Mouse (Mus musculus) erythroblast, embryonic 14.5 days (primary cell): ENCODE data around the gene Nptx1. TPM values are rescaled to one million over a fixed set of nuclear protein-coding genes. Genes with fewer than 3 reads are reported as not detected.

Experiments
- H3K27me3 ChIP-seq: 2 replicates; pipeline ENCODE4 v1.6.1; 2012; ENCODE audit warnings: inconsistent platforms; ENCODE audit not compliant: control insufficient read depth
- H3K36me3 ChIP-seq: 2 replicates; pipeline ENCODE4 v1.6.1; 2012; ENCODE audit warnings: mild to moderate bottlenecking, inconsistent platforms; ENCODE audit not compliant: control insufficient read depth
- H3K4me1 ChIP-seq: 2 replicates; pipeline ENCODE4 v1.6.1; 2012; ENCODE audit warnings: inconsistent platforms; ENCODE audit not compliant: control insufficient read depth
- H3K4me3 ChIP-seq: replicated peaks from 2 replicates; pipeline ENCODE3; 2012; ENCODE audit warnings: moderate library complexity, mild to moderate bottlenecking, inconsistent platforms
- H3K9me3 ChIP-seq: 2 replicates; pipeline ENCODE4 v1.6.1; 2012; ENCODE audit warnings: low read length, inconsistent platforms, mixed read lengths; ENCODE audit not compliant: control insufficient read depth
- GATA1 ChIP-seq: IDR thresholded peaks from 2 replicates; pipeline ENCODE4 v1.6.1; 2012; ENCODE audit warnings: low read length, inconsistent platforms, mixed read lengths
- TAL1 ChIP-seq: IDR thresholded peaks from 3 replicates; pipeline ENCODE4 v1.6.1; 2012; ENCODE audit warnings: low read length, inconsistent platforms, mixed read lengths
- polyA plus RNA-seq: library from polyadenylated mRNA; stranded (reverse); fragments of >175 nt; gene quantifications from 2 replicates; pipeline ENCODE4 v1.2.3, GENCODE M21; 2012

The Nptx1 gene
- polyA plus RNA-seq, 1 experiment, result not detected

- TF ChIP-seq TAL1 (no peak), GATA1 (no peak)
- H3K4me3 ChIP-seq, result no peak overlapping the region
- no peaks in the 10 kb centered on the region for H3K36me3 ChIP-seq
- peaks cover 5% of the 10 kb centered on the region; the same call in 1 of the 2 replicates for H3K9me3 ChIP-seq
- no peaks in the 10 kb centered on the region for H3K4me1 ChIP-seq
- H3K27me3 ChIP-seq, result peaks cover 49% of the 10 kb centered on the region
Observed at GRCm38 (mm10) chr11:119552902-119553802, 5.6 kb upstream of the Nptx1 start.

DNA sequence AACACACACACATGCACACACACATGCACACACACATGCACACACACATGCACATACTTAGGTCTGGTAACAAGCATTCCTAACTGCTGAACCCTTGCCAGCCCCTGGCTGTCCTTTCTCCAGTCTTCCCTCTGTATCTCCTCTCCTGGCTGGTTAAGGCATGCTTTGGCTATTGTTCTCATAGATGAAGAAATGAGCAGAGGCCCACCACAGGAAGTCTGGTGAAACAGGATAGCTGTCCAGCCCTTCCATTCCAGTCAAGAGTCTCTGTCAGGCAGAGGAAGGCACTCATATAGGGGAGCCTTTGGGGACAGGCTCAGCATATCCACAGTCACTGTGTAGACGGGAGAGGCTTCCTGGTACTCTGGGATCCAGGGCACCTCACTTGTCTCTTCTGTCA is 4.7 kb upstream of the Nptx1 start:
- Histone ChIP-seq H3K9me3 (peaks cover 8% of the 10 kb centered on the region; the same call in 1 of the 2 replicates), H3K27me3 (peaks cover 56% of the 10 kb centered on the region), H3K4me1 (no peaks in the 10 kb centered on the region; the same call in 1 of the 2 replicates), H3K36me3 (no peaks in the 10 kb centered on the region), H3K4me3 (no peak overlapping the region)
- TF ChIP-seq TAL1, result no peak
- TF ChIP-seq GATA1, result no peak

DNA sequence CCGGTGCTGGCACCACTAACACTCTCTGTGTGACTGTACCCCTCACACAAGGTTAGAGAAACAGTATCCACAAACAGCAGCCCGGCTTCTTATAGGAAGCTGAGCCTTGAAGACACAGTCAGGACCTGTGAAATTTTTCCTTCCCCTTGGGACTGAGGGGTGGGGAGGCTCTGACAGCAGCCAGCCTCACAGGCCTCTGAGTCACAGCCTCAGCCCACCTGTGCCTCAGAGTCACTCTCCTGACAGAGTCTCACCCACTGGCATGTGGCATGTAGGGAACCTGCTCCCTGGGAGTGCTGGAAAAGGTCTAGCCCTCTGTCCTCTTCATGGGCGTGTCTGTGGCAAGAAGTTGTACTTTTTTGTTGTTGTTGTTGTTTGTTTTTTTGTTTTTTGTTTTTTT is 3.9 kb upstream of the Nptx1 start:
- TF ChIP-seq TAL1 (no peak), GATA1 (no peak)
- H3K4me3 ChIP-seq, result no peak overlapping the region
- peaks cover 60% of the 10 kb centered on the region for H3K27me3 ChIP-seq
- H3K9me3 ChIP-seq, result peaks cover 10% of the 10 kb centered on the region; the same call in 1 of the 2 replicates
- no peaks in the 10 kb centered on the region; the same call in 1 of the 2 replicates for H3K4me1 ChIP-seq
- no peaks in the 10 kb centered on the region for H3K36me3 ChIP-seq

DNA sequence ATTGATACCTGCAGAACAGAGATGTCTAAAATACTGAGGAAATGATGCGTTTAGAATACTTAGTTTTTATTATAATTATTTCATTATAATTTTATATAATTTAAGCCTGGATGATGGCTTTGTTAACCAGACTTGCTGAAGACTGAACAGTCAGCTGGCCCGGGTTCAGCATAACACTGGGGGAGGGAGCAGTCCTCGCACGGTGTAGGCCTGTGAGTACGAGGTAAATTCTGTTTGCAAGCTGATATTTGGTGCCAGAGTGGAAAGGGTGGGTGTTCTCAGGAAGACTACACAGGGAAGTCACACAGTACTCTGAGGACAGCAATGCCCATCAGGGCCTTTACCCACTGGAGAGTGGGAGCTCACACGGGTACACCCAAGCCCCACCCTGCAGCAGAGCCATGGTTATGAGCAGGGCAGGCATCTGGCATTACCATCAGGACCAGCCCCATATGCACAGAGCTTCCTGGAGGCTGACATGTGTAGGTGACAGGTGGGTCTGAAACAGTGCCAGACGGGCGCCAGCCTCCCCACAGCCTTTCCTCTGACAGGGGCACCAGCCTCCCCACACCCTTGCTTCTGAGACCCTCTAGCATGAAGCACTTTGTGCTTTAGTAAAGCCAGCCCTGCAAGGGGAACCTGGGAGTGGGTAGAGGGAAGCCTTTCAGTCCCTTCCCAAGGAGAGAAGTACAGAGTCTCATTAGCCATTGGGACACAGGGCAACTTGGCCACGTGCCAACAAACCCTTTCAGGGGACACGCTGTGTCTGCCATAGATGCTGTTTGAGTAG is 3.2 kb upstream of the Nptx1 start:
- Histone ChIP-seq H3K36me3 (no peaks in the 10 kb centered on the region), H3K27me3 (peaks cover 65% of the 10 kb centered on the region), H3K9me3 (peaks cover 10% of the 10 kb centered on the region; the same call in 1 of the 2 replicates), H3K4me3 (no peak overlapping the region), H3K4me1 (no peaks in the 10 kb centered on the region; the same call in 1 of the 2 replicates)
- TF ChIP-seq TAL1 (no peak), GATA1 (no peak)

DNA sequence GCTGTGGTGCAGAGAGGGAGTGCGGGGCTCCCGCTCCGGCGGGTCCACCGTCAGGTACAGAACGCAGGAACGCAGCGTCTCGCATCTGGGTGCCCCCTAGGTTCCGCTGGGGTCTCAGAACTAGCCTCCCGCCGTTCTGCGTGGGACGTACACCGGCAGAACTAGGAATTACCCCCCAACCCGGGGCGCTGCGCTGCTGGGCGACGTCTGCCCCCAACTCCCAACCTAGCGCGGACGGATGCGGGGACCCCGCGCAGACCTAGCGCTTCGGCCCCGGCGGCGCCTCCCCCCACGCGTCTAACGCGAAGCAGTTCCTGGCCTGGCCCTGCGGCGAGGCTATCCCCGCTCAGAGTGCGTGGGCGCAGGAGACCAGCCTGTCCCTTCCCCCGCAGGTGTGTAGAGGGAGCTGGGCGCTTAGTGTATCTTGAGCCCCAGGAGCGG is 1.8 kb upstream of the Nptx1 start:
- Histone ChIP-seq H3K9me3 (peaks cover 10% of the 10 kb centered on the region; the same call in 1 of the 2 replicates), H3K4me3 (no peak overlapping the region), H3K36me3 (no peaks in the 10 kb centered on the region), H3K4me1 (no peaks in the 10 kb centered on the region; the same call in 1 of the 2 replicates), H3K27me3 (peaks cover 78% of the 10 kb centered on the region)
- no peak for TF ChIP-seq GATA1

GRCm38 (mm10) chr11:119548741-119549370 is 1.3 kb upstream of the Nptx1 start:
- no peak overlapping the region for H3K4me3 ChIP-seq
- TF ChIP-seq GATA1 (no peak), TAL1 (no peak)

DNA sequence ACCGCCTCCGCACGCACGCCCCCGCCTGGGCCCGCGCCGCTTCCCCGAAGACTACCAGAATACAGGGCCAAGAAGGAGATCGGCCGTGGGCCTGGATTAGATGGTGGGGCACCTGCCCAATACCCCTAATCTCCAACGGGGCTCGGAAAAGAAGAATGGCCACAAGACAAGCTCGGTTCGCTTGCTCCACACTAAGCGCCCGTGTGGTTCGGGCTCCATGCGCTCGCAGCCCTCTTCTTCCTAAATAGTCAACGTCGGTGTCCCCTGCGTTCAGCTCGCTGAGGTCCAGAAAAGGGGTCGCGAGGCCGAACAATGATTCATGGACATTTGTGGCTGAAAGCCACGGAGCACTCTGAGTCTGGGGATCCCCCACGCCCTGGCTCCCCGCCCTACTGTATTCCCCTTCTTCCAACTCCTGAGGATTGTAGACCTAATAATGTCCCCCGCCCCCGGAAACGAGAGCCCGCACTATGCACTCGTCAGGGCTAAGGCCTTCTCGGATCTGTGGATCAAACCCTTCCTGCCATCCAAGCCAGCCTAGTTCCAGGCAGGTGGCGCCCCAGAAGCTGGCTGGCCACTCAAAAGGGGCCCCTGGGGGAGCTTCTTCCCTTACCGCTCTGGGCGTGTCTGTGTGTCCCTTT is 518 bp upstream of the Nptx1 start:
- Histone ChIP-seq H3K36me3 (no peaks in the 10 kb centered on the region), H3K27me3 (peaks cover 90% of the 10 kb centered on the region), H3K9me3 (peaks cover 10% of the 10 kb centered on the region; the same call in 1 of the 2 replicates), H3K4me1 (no peaks in the 10 kb centered on the region; the same call in 1 of the 2 replicates), H3K4me3 (no peak overlapping the region)
- no peak for TF ChIP-seq GATA1
- TF ChIP-seq TAL1, result no peak

More at GRCm38 (mm10) chr11:119548741-119549370, 1.3 kb upstream of the Nptx1 start:
- H3K4me1 ChIP-seq, result no peaks in the 10 kb centered on the region; the same call in 1 of the 2 replicates
- H3K36me3 ChIP-seq, result no peaks in the 10 kb centered on the region
- peaks cover 10% of the 10 kb centered on the region; the same call in 1 of the 2 replicates for H3K9me3 ChIP-seq
- H3K27me3 ChIP-seq, result peaks cover 82% of the 10 kb centered on the region

DNA sequence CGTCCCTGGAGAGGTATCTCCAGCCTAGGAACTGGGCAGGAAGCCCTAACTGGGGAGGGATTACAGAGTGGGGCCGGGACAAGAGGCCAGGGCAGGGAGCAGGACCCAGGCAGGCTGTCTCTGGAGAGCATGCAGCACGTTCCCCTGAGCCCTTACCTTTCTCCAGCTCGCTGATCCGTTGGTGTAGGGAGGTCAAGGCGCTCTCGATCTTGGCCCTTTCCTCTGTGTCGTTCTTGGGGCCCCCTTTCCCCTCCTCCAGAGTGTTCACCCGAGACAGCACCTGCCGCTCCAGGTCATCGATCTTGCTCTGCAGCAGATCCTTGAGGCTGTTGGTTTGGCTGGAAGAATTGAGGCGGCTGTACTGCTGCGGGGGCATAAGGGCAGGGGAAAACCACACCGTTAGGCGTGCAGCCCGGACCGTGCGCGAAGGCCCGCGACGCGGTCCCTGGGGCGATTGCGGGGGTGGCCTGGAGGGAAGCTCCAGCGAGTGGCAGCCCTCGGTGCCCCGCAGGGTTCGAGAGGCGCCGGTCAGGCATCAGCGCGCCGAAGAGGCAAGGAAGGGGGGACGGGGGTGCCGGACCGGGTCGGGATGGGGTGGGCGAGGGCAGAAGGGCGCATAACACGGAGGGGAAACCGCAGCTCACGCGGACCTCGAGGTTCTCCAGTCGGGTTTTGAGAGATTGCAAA is 914 bp downstream of the Nptx1 start:
- Histone ChIP-seq H3K36me3 (no peaks in the 10 kb centered on the region), H3K4me1 (no peaks in the 10 kb centered on the region; the same call in 1 of the 2 replicates), H3K27me3 (peaks cover 94% of the 10 kb centered on the region), H3K4me3 (no peak overlapping the region), H3K9me3 (peaks cover 10% of the 10 kb centered on the region; the same call in 1 of the 2 replicates)
- no peak for TF ChIP-seq TAL1
